Mouse (Mus musculus): Measurements from ENCODE around the gene Arid1b. TPM values are rescaled to one million over a fixed set of nuclear protein-coding genes. Genes with fewer than 3 reads are reported as not detected.

Gene Arid1b
- polyA plus RNA-seq, 1 experiment = 59.4 TPM

GRCm38 (mm10) chr17:5197083-5197482 is 203.0 kb downstream of the Arid1b start:
- Histone ChIP-seq H3K27me3 (ENCODE audit: control insufficient read depth, insufficient read depth, low read length) (no peaks in the 10 kb centered on the region), H3K27ac (ENCODE audit: insufficient read depth, low read depth, low read length) (no peak overlapping the region), H3K36me3 (ENCODE audit: control insufficient read depth, insufficient read depth, low read length) (no peaks in the 10 kb centered on the region; the same call in 1 of the 2 replicates), H3K4me1 (ENCODE audit: control insufficient read depth, insufficient read depth, insufficient read length, low read length) (peaks cover 12% of the 10 kb centered on the region; the same call in 1 of the 2 replicates), H3K4me3 (ENCODE audit: low read depth, low read length) (no peak overlapping the region)
- WGBS = 62% methylated on average over 2 of the region's 2 CpGs
- no peak for TF ChIP-seq CTCF (IDR thresholded peaks at IDR 0.05; ENCODE audit: extremely low read depth, insufficient read length, insufficient replicate concordance, low read depth, low read length)
- TF ChIP-seq POLR2A (IDR thresholded peaks at IDR 0.05; ENCODE audit: low read depth, low read length) = no peak

DNA sequence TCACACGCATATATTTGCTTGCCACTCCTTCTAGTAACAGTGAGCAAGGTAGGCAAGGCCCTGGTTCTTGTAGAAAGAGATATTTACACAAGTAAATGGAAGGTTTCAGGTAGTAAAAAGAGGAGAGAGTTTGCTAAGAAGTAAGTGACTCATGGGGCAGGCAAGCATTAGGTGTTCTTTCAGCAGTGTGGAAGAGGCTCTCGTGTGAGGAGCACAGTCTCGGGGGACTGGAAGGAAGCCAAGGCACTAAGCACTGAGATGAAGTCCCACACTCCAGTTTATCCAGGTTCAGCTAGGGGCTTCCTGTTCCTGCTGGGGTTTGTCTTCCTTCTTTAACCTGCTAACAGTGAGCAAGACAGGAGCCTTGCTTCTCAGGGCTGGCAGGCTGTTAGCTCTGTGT is 203.6 kb downstream of the Arid1b start:
- TF ChIP-seq CTCF (IDR thresholded peaks at IDR 0.05; ENCODE audit: extremely low read depth, insufficient read length, insufficient replicate concordance, low read depth, low read length) = no peak
- 55% methylated on average over 3 of the region's 3 CpGs for WGBS
- H3K4me3 ChIP-seq (ENCODE audit: low read depth, low read length) = no peak overlapping the region
- H3K27me3 ChIP-seq (ENCODE audit: control insufficient read depth, insufficient read depth, low read length) = no peaks in the 10 kb centered on the region
- H3K27ac ChIP-seq (ENCODE audit: insufficient read depth, low read depth, low read length) = no peak overlapping the region
- no peaks in the 10 kb centered on the region; the same call in 1 of the 2 replicates for H3K36me3 ChIP-seq (ENCODE audit: control insufficient read depth, insufficient read depth, low read length)
- H3K4me1 ChIP-seq (ENCODE audit: control insufficient read depth, insufficient read depth, insufficient read length, low read length) = peaks cover 16% of the 10 kb centered on the region; the same call in 1 of the 2 replicates

DNA sequence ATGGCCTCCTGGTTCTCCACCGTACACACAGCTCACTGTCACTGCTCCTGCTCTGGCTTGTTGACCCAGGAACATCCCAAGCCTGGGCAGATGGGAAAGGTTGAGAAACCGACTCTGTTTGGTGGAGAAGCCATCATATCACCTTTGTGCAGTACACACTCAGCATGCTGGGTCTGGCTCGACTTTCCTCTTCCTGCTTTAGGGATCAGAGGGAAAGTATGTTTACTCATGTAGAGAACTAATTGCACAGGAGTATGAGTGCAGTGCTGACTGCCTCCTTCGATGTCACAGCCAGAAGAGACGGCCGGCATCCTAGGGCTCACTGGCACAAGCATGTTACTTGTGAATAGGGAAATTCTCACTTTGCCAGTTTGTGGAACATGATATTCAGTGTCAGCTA is 204.1 kb downstream of the Arid1b start:
- no peak overlapping the region for H3K4me3 ChIP-seq (ENCODE audit: low read depth, low read length)
- peaks cover 19% of the 10 kb centered on the region for H3K4me1 ChIP-seq (ENCODE audit: control insufficient read depth, insufficient read depth, insufficient read length, low read length)
- no peaks in the 10 kb centered on the region; the same call in 1 of the 2 replicates for H3K36me3 ChIP-seq (ENCODE audit: control insufficient read depth, insufficient read depth, low read length)
- TF ChIP-seq CTCF (IDR thresholded peaks at IDR 0.05; ENCODE audit: extremely low read depth, insufficient read length, insufficient replicate concordance, low read depth, low read length) = no peak
- WGBS = 31% methylated on average over 6 of the region's 6 CpGs
- H3K27me3 ChIP-seq (ENCODE audit: control insufficient read depth, insufficient read depth, low read length) = no peaks in the 10 kb centered on the region
- no peak overlapping the region for H3K27ac ChIP-seq (ENCODE audit: insufficient read depth, low read depth, low read length)

DNA sequence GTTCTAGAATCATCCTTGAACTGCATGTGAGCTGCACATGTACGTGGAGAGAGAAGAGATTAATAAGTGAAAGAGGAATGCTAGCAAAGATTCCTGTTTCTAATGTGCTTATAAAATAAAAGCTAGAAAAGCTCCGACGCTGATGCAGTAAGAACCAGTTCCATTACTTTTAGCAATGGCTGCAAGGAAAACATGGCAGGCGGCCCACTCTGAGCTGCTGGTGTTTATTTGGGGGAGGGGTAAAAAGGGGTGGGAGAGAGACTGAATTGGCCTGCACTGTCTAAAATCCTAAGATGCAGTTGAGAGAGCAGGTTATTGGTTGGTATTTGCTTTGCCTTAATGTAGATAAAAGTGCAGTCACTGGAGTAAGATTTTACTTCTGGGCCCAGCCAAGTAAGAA is 204.7 kb downstream of the Arid1b start:
- Histone ChIP-seq H3K27me3 (ENCODE audit: control insufficient read depth, insufficient read depth, low read length) (no peaks in the 10 kb centered on the region), H3K4me1 (ENCODE audit: control insufficient read depth, insufficient read depth, insufficient read length, low read length) (peaks cover 25% of the 10 kb centered on the region), H3K4me3 (ENCODE audit: low read depth, low read length) (no peak overlapping the region), H3K27ac (ENCODE audit: insufficient read depth, low read depth, low read length) (no peak overlapping the region), H3K36me3 (ENCODE audit: control insufficient read depth, insufficient read depth, low read length) (no peaks in the 10 kb centered on the region; the same call in 1 of the 2 replicates)
- TF ChIP-seq CTCF (IDR thresholded peaks at IDR 0.05; ENCODE audit: extremely low read depth, insufficient read length, insufficient replicate concordance, low read depth, low read length) = no peak
- no peak for TF ChIP-seq POLR2A (IDR thresholded peaks at IDR 0.05; ENCODE audit: low read depth, low read length)
- 81% methylated on average over 4 of the region's 4 CpGs for WGBS

GRCm38 (mm10) chr17:5200638-5201037 is 206.5 kb downstream of the Arid1b start:
- Histone ChIP-seq H3K27ac (ENCODE audit: insufficient read depth, low read depth, low read length) (no peak overlapping the region), H3K4me3 (ENCODE audit: low read depth, low read length) (no peak overlapping the region), H3K36me3 (ENCODE audit: control insufficient read depth, insufficient read depth, low read length) (no peaks in the 10 kb centered on the region), H3K4me1 (ENCODE audit: control insufficient read depth, insufficient read depth, insufficient read length, low read length) (peaks cover 30% of the 10 kb centered on the region), H3K27me3 (ENCODE audit: control insufficient read depth, insufficient read depth, low read length) (no peaks in the 10 kb centered on the region)
- TF ChIP-seq POLR2A (IDR thresholded peaks at IDR 0.05; ENCODE audit: low read depth, low read length) = no peak
- TF ChIP-seq CTCF (IDR thresholded peaks at IDR 0.05; ENCODE audit: extremely low read depth, insufficient read length, insufficient replicate concordance, low read depth, low read length) = no peak
- 92% methylated on average over 6 of the region's 6 CpGs for WGBS

DNA sequence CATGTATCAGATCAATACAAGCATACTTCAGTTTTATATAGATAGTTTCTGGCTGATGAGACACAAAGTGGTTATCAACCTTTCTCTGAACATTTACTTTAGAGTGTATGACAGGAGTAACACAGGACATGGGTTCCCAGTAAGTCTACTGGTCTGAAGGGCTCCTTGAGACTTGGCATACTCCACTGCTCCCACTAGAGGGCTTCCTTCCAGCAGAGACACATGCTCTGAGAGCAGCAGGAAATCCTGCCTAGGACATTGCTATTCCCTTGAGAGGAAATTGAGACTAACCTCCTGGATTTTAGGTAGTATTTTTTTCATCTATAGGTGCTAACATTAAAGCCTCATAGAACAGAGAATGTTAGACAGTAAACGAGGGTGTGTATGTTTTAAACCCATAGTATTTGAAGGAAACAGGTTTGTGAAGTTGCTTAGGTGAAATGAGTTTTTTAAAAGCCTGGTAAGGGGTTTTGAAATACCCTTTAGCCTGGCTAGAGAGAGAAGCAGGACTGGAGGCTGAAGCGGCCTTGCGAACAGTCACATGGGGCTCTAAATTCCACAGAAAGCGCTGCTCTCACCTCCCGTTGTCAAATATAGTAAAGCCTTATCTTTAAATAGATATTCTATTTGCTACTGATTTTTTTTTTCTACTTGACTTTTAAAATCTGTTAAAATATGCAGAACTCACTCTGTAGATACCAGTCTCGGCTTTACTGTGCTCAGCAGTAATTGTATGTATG is 207.9 kb downstream of the Arid1b start:
- TF ChIP-seq POLR2A (IDR thresholded peaks at IDR 0.05; ENCODE audit: low read depth, low read length) (no peak), CTCF (IDR thresholded peaks at IDR 0.05; ENCODE audit: extremely low read depth, insufficient read length, insufficient replicate concordance, low read depth, low read length) (peak; percentile 69; the same call in 1 of the 2 replicates)
- Histone ChIP-seq H3K4me3 (ENCODE audit: low read depth, low read length) (no peak overlapping the region), H3K27me3 (ENCODE audit: control insufficient read depth, insufficient read depth, low read length) (no peaks in the 10 kb centered on the region), H3K27ac (ENCODE audit: insufficient read depth, low read depth, low read length) (no peak overlapping the region), H3K36me3 (ENCODE audit: control insufficient read depth, insufficient read depth, low read length) (no peaks in the 10 kb centered on the region), H3K4me1 (ENCODE audit: control insufficient read depth, insufficient read depth, insufficient read length, low read length) (peaks cover 28% of the 10 kb centered on the region)
- 58% methylated on average over 6 of the region's 6 CpGs for WGBS

- Histone ChIP-seq H3K27me3 (ENCODE audit: control insufficient read depth, insufficient read depth, low read length) (no peaks in the 10 kb centered on the region), H3K36me3 (ENCODE audit: control insufficient read depth, insufficient read depth, low read length) (no peaks in the 10 kb centered on the region), H3K4me1 (ENCODE audit: control insufficient read depth, insufficient read depth, insufficient read length, low read length) (peaks cover 27% of the 10 kb centered on the region), H3K27ac (ENCODE audit: insufficient read depth, low read depth, low read length) (no peak overlapping the region), H3K4me3 (ENCODE audit: low read depth, low read length) (no peak overlapping the region)
- no peak for TF ChIP-seq CTCF (IDR thresholded peaks at IDR 0.05; ENCODE audit: extremely low read depth, insufficient read length, insufficient replicate concordance, low read depth, low read length)
- TF ChIP-seq POLR2A (IDR thresholded peaks at IDR 0.05; ENCODE audit: low read depth, low read length) = no peak
- 87% methylated on average over 5 of the region's 5 CpGs for WGBS
These were observed 208.6 kb downstream of the Arid1b start for GRCm38 (mm10) chr17:5202756-5203155.

All from small intestine, adult 2 months (tissue).